Mouse (Mus musculus) forebrain, embryonic 10.5 days (tissue): ENCODE measurements around the gene Gatb. TPM values are rescaled to one million over a fixed set of nuclear protein-coding genes. Genes with fewer than 3 reads are reported as not detected.

ENCODE experiments used
- DNase-seq: peaks from one replicate; pipeline ENCODE4 v3.0.0-alpha.2; 2017; ENCODE audit warnings: low spot score; ENCODE audit errors: extremely low spot score
- H3K27ac ChIP-seq: fragments of 300-500 bp; sonication (generic); 2 replicates; pipeline ENCODE4 v1.5.1; 2016; ENCODE audit warnings: mild to moderate bottlenecking
- H3K27me3 ChIP-seq: fragments of 300-500 bp; sonication (generic); 2 replicates; pipeline ENCODE4 v1.6.1; 2016; ENCODE audit warnings: mild to moderate bottlenecking; ENCODE audit not compliant: poor library complexity, severe bottlenecking
- H3K36me3 ChIP-seq: fragments of 300-500 bp; sonication (generic); replicated peaks from 2 replicates; pipeline ENCODE4 v1.6.1; 2016; ENCODE audit warnings: mild to moderate bottlenecking, moderate library complexity
- H3K4me1 ChIP-seq: fragments of 300-500 bp; sonication (generic); 2 replicates; pipeline ENCODE4 v1.6.1; 2016
- H3K4me3 ChIP-seq: fragments of 300-500 bp; sonication (generic); 2 replicates; pipeline ENCODE4 v1.5.1; 2016; ENCODE audit warnings: mild to moderate bottlenecking, moderate library complexity
- H3K9me3 ChIP-seq: fragments of 300-500 bp; sonication (generic); 2 replicates; pipeline ENCODE4 v1.6.1; 2016; ENCODE audit warnings: mild to moderate bottlenecking, moderate library complexity
- WGBS: fragments of 180-500 bp; shearing (Covaris S2); methylation state at CpG from one replicate; pipeline ENCODE4 v1.1.7; 2016; 5-methylcytosine and 5-hydroxymethylcytosine counted together
- polyA plus RNA-seq: library from polyadenylated mRNA; unstranded; fragments of >200 nt; fragmentation: Nextera tagmentation; extraction: Ambion mirVana; gene quantifications from 2 replicates; pipeline ENCODE4 v1.2.1, GENCODE M21; 2016

The Gatb gene
- polyA plus RNA-seq, 1 experiment from 2014 or later = 30.5 TPM

DNA sequence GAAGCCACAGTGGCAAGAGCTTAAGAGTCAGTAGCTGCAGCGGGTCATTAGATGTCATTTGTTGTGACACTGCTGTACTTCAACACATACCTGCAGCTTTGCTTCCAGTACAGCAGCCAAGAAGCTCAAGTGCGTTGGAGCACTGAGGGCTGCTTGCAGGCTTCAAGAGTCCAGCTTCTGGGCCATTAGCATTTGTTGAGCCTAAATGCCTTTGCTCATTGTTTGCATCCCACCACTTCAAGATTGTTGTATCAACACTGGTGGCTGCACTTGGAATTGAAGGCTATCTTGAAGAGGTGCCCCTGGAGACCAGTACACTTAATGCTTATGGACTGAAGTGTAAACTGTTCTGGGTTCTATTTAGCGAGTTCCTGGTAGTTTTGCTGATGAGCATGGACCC, 33.0 kb downstream of the Gatb start:
- H3K4me1 ChIP-seq = peaks cover 30% of the 10 kb centered on the region
- 92% methylated on average over 3 of the region's 3 CpGs for WGBS
- H3K4me3 ChIP-seq = no peak overlapping the region
- no peak for DNase-seq
- H3K36me3 ChIP-seq = peaks cover 13% of the 10 kb centered on the region
- no peaks in the 10 kb centered on the region for H3K27me3 ChIP-seq
- no peaks in the 10 kb centered on the region for H3K9me3 ChIP-seq
- no peak overlapping the region for H3K27ac ChIP-seq

DNA sequence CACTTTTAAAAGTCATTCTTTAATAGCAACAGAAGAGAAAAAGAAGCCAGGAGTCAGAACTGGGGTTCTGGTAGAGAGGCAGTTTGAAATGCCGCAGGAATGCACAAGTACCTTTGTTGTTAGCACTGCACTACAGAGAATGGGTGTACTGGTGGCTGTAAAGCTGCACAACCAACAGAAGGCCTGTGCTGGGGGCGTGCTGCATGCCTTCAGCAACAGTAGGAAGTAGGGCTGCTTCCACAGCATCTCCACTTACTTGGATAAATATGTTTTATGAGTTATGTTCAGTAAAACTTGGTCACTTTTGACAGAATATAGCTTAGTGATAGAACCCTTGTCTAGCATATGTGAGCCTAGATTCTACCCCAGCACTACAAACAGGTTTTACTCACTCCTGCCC, 33.8 kb downstream of the Gatb start:
- WGBS = 90% methylated on average over 2 of the region's 2 CpGs
- no peak for DNase-seq
- Histone ChIP-seq H3K27me3 (no peaks in the 10 kb centered on the region), H3K9me3 (no peaks in the 10 kb centered on the region), H3K27ac (no peak overlapping the region), H3K4me3 (no peak overlapping the region), H3K36me3 (peaks cover 13% of the 10 kb centered on the region), H3K4me1 (peaks cover 22% of the 10 kb centered on the region)

DNA sequence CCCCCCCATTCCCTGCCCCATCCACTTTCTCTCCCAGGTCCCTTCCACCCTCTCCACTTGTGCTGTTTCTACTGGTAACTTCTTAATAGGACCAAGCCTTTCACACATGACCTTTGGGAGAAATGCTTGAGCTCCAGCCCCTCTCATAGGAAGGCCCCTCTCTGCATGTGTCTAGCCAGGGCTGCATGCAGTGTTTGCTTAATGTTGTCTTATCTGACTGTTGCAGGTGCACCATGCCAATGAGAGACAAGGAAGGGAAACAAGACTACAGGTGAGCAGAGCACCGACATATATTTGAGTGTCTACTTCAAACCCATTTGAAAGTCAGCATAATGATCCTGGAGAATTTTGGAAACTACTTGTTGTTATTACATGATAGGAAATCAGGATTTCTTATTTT, 42.5 kb downstream of the Gatb start:
- H3K27ac ChIP-seq = no peak overlapping the region
- no peak overlapping the region for H3K4me3 ChIP-seq
- no peaks in the 10 kb centered on the region for H3K4me1 ChIP-seq
- no peak for DNase-seq
- H3K9me3 ChIP-seq = no peaks in the 10 kb centered on the region
- peaks cover 42% of the 10 kb centered on the region for H3K36me3 ChIP-seq
- H3K27me3 ChIP-seq = no peaks in the 10 kb centered on the region
- 93% methylated on average over 1 of the region's 1 CpGs for WGBS

DNA sequence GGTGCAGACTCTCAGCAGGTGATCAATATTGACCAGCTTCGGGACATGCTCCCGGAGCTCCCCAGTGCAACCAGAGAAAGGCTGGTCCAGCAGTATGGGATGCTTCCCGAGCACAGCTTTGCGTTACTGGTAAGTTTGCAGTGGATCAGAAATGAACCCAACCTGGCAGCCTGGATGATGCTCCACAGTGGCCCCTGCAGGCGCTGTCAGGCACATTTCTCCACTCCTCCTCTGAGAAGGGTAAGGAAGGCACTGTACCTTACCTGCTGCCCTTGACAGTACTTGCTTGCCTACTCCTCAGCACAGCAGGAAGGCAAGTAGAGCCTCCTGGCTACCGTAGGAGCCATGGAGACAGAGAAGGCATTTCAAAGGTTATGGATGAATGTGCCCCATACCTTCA, 45.0 kb downstream of the Gatb start:
- 82% methylated on average over 6 of the region's 6 CpGs for WGBS
- H3K4me1 ChIP-seq = no peaks in the 10 kb centered on the region
- no peak overlapping the region for H3K27ac ChIP-seq
- no peaks in the 10 kb centered on the region for H3K27me3 ChIP-seq
- no peak for DNase-seq
- no peak overlapping the region for H3K4me3 ChIP-seq
- H3K9me3 ChIP-seq = no peaks in the 10 kb centered on the region
- peaks cover 42% of the 10 kb centered on the region for H3K36me3 ChIP-seq

DNA sequence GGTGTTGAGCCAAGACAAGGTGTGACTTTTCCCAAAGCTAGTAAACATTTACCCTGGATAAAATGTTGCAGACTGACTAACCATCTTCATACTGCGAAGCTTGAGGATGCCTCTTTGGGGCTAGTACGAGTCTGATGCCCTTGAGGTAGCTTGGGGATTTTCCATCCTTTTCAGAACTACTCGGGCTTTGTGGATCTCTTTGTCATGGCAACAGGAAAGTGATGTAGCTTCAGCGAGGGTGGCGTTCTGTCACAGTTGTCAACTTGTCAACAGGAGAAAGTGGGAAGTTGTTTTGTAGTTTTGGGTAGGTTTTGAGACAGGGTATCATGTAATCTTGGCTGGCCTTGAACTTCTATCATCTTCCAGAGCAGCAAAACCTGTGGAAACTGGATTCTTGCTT, 45.4 kb downstream of the Gatb start:
- H3K9me3 ChIP-seq = no peaks in the 10 kb centered on the region
- no peaks in the 10 kb centered on the region for H3K27me3 ChIP-seq
- no peak for DNase-seq
- H3K27ac ChIP-seq = no peak overlapping the region
- WGBS = 88% methylated on average over 5 of the region's 5 CpGs
- peaks cover 42% of the 10 kb centered on the region for H3K36me3 ChIP-seq
- no peak overlapping the region for H3K4me3 ChIP-seq
- H3K4me1 ChIP-seq = no peaks in the 10 kb centered on the region

DNA sequence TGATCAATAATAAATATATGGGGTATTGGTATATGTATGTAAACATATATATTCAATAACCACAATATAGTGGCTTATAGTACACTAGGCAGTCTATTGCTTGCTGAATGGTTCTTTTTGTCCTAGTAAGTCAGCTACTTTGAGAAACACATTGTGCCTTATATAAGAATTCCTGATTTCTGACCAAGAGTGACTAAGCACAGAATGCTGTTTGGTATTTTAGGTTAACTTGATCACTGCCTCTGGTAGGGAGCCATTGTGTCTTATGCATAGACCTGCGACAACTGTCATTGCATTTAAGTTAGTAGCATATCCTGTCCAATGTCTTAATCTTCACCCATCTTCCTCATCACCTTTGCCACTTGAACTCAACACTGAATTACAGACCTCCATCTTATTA, 45.8 kb downstream of the Gatb start:
- no peak for DNase-seq
- no peak overlapping the region for H3K4me3 ChIP-seq
- 95% methylated on average over 1 of the region's 1 CpGs for WGBS

DNA sequence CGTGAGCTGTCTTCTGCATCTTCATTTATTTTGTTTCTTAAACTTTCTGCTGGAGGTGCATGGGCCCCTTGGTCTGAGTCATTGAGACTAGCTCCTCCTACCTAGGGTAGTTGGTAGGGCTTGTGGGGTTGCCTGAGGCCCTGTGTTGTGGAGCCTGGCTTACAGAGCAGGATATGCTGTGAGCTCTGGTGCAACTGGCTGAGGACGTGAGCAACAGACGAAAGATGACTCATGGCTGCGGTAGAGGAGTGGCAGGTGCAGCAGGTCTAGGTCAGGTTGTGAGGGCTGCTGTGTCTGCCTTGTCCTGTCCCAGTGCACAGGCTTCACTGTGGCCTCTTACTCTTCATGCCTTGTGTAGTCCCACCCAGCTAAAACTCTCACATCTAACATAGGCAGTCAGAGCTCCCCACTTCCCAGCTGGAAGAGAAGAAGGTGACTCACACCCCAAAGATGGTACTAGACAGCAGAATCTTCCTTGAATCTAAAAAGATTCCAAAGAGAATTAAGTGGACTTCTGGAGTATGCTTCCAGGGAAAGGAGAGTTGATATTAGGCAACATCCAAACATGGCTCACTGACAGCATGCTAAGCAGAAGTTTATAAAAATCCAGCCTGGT, 56.1 kb downstream of the Gatb start:
- 96% methylated on average over 4 of the region's 4 CpGs for WGBS
- no peaks in the 10 kb centered on the region for H3K9me3 ChIP-seq
- DNase-seq = no peak
- no peak overlapping the region for H3K4me3 ChIP-seq
- peaks cover 6% of the 10 kb centered on the region; the same call in 1 of the 2 replicates for H3K36me3 ChIP-seq
- H3K4me1 ChIP-seq = no peaks in the 10 kb centered on the region
- no peaks in the 10 kb centered on the region for H3K27me3 ChIP-seq
- no peak overlapping the region for H3K27ac ChIP-seq

More for the DNA sequence above, 45.8 kb downstream of the Gatb start:
- Histone ChIP-seq H3K27ac (no peak overlapping the region), H3K27me3 (no peaks in the 10 kb centered on the region), H3K4me1 (no peaks in the 10 kb centered on the region), H3K9me3 (no peaks in the 10 kb centered on the region), H3K36me3 (peaks cover 42% of the 10 kb centered on the region)

DNA sequence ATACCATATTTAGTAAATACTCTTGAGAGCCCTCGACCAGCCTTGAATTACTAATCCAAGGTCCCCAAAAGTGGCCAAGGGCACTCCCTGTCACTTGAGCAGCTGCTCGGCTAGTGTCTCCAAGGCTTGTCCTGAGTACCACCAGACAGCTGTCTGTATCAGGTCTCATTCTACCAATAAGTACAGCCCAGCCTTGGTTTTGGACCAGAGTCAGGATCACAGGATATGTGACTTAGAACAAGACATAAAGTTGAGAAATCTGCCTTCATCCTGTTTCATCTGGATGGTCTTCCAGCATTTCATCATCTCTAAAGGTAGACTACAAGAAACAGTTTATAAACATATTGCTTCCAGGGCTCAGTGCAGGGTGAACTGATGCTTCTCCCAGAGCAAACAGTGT, 59.8 kb downstream of the Gatb start:
- Histone ChIP-seq H3K27ac (no peak overlapping the region), H3K9me3 (no peaks in the 10 kb centered on the region), H3K36me3 (peaks cover 9% of the 10 kb centered on the region; the same call in 1 of the 2 replicates), H3K4me3 (no peak overlapping the region), H3K4me1 (no peaks in the 10 kb centered on the region), H3K27me3 (no peaks in the 10 kb centered on the region)
- WGBS = 92% methylated on average over 2 of the region's 2 CpGs
- no peak for DNase-seq

DNA sequence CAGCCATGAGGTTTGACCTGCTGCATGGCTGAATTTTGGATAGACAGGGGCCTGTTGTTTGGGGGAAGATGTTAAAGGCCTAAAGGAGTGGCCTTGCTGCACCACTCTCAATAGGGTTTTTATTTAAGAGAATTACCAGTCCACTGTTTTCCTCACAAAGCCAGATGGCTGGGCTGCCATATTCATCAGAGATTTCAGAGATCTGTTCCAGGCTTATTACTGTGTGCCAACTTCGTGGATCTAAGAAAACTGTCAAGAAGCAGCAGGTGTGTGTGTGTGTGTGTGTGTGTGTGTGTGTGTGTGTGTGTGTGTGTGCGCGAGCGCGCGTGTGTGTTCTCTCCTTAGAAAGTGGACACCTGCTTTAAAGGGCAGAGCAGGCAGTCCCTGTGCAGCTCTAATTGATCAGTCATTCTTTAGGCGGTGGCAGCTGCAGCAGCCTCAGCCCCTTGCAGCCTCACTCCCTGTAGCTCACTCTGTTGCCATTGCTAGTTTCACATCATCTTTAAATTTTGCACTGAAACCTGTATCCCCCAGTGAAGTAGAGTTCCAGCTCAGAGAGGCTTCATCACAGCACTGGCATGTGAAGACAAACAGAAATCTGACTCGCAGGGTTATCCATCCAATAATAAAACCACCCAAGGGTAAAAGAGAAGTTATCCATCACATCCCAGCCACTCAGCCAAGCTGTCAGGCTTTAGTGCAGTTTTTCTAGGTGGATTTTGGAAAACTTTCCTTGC, 60.6 kb downstream of the Gatb start:
- Histone ChIP-seq H3K36me3 (peaks cover 6% of the 10 kb centered on the region; the same call in 1 of the 2 replicates), H3K27me3 (no peaks in the 10 kb centered on the region), H3K9me3 (no peaks in the 10 kb centered on the region), H3K4me3 (no peak overlapping the region), H3K4me1 (no peaks in the 10 kb centered on the region), H3K27ac (no peak overlapping the region)
- DNase-seq = no peak
- WGBS = 84% methylated on average over 8 of the region's 8 CpGs

DNA sequence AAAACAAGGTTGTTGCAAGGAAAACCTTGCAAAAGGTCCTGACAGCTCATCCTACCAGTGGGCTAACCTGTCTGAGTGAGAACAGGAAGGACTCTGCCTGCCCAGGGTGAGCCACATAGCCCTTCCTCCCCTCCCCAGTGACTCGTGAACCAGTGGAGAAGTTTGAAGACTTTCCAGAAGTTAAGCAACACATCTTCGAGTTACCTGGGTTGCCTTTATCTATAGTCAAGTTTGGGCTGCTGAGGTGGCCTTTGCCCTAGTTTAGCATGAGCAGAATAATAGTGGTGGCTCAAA, 61.2 kb downstream of the Gatb start:
- DNase-seq = no peak
- 85% methylated on average over 2 of the region's 2 CpGs for WGBS
- peaks cover 3% of the 10 kb centered on the region; the same call in 1 of the 2 replicates for H3K36me3 ChIP-seq
- no peak overlapping the region for H3K27ac ChIP-seq
- H3K27me3 ChIP-seq = no peaks in the 10 kb centered on the region
- no peaks in the 10 kb centered on the region for H3K9me3 ChIP-seq
- H3K4me1 ChIP-seq = no peaks in the 10 kb centered on the region
- no peak overlapping the region for H3K4me3 ChIP-seq

DNA sequence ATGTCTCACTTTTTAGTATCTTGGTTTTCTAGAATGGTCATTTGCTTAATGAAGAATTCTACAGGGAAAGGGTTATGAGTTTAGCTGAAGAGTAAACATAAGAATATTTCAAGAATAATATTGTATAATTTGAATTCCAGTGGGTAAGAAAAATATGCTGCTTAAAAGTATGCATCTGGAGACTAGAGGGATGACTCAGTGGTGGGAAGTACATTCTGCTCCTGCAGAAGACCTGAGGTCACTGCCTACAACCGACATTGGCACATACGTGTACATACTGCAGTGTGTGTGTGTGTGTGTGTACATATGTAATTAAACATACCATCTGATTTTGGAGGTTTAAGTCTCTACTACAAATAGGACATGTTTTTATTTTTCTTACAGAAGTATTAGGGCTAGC, 61.7 kb downstream of the Gatb start:
- Histone ChIP-seq H3K9me3 (no peaks in the 10 kb centered on the region), H3K4me3 (no peak overlapping the region), H3K4me1 (no peaks in the 10 kb centered on the region), H3K36me3 (peaks cover 3% of the 10 kb centered on the region; the same call in 1 of the 2 replicates), H3K27me3 (no peaks in the 10 kb centered on the region), H3K27ac (no peak overlapping the region)
- 93% methylated on average over 2 of the region's 2 CpGs for WGBS
- no peak for DNase-seq

DNA sequence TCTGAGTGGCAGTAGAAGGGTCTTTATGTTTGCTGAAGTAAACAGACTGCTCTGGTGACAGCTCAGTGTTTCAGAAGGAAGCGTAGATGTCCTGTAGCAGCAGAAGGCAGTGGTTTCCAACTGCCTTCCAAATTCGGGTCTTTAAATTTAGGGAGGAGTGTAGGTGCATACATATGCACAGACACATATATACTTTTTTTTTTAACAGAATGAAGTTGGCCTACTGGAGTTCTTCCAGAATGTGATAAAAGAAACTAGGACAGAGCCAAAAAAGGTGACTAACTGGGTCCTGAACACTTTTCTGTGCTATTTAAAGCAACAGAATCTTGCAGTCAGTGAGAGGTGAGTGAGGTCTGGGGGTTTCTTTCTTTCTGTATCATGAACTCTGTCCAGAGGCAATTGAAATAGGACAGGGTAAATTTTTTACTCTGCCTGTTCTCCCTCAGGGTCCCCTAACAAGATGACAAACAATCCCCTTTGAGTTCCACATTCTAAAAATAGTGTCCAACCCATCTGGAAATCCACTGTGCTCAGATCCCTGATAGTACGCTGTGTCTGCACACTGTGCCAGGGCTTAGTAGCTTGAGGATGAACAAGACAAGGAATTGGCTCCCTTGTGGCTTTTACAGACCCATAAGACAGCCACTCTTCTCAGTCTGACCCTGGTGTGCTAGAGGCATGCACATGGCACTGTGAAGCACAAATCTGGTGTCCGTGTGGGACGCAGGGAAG, 63.0 kb downstream of the Gatb start:
- Histone ChIP-seq H3K27ac (no peak overlapping the region), H3K27me3 (no peaks in the 10 kb centered on the region), H3K4me1 (no peaks in the 10 kb centered on the region), H3K4me3 (no peak overlapping the region), H3K9me3 (no peaks in the 10 kb centered on the region), H3K36me3 (peaks cover 3% of the 10 kb centered on the region; the same call in 1 of the 2 replicates)
- no peak for DNase-seq
- 92% methylated on average over 5 of the region's 5 CpGs for WGBS

DNA sequence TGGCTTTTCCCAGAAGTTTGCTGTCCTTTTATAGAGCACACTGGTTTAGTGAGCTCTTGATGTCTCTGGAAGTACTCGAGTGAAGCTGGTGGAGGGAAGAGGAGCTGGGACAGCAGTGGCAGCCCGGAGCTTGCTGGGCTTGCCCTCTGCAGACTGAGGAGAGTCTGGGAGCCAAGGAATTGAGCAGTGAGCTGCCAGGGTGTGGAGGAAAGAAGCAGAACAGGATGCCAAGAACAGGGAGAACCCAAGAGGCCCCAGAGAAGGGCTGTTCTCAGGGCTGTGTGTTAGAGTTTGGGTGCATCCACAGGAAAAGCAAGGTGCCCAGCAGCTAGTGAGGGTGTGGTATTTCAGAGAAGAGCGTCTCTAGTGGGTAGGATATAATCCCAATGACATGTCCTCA, 67.8 kb downstream of the Gatb start:
- Histone ChIP-seq H3K27ac (no peak overlapping the region), H3K27me3 (no peaks in the 10 kb centered on the region), H3K4me1 (no peaks in the 10 kb centered on the region), H3K4me3 (no peak overlapping the region), H3K9me3 (no peaks in the 10 kb centered on the region), H3K36me3 (peaks cover 3% of the 10 kb centered on the region; the same call in 1 of the 2 replicates)
- DNase-seq = no peak
- WGBS = 85% methylated on average over 3 of the region's 3 CpGs
